Mouse (Mus musculus) cerebellum, adult 2 months (tissue): ENCODE data around the gene Igf1r.

Source experiments
- CTCF ChIP-seq: fragments of 200-500 bp; IDR thresholded peaks from 2 replicates; pipeline ENCODE4 v1.5.1; 2011; ENCODE audit warnings: low read depth, mild to moderate bottlenecking, control low read depth, low read length, moderate library complexity, borderline replicate concordance; ENCODE audit not compliant: insufficient read depth
- POLR2A ChIP-seq: fragments of 200-500 bp; IDR thresholded peaks from 2 replicates; pipeline ENCODE4 v1.6.1; 2011; ENCODE audit warnings: low read length, control low read depth, borderline replicate concordance; ENCODE audit not compliant: insufficient read depth

- TF ChIP-seq POLR2A (no peak), CTCF (no peak)
These were observed 326.9 kb downstream of the Igf1r start for GRCm38 (mm10) chr7:68279481-68279880.
